Mouse (Mus musculus) left cerebral cortex, postnatal 25 days (tissue): Measurements from ENCODE around the gene 1700109H08Rik. TPM values are rescaled to one million over a fixed set of nuclear protein-coding genes. Genes with fewer than 3 reads are reported as not detected.
"Not testable (repeated sequence)": the region's sequence is repeated elsewhere in the genome, so short reads cannot be mapped to it uniquely, and the experiment has no call there.

Experiments used
- DNase-seq, 2 experiments: peaks; one replicate each; pipeline ENCODE4 v3.0.0; 2022; ENCODE audit warnings: low spot score in 2 of 2, mixed read lengths in 1 of 2
- intact Hi-C: fragments of 180-260 bp; cut with DNase I; formaldehyde crosslinking; loops from one replicate; pipeline ENCODE4 v1.15.1; 2025
- total RNA-seq, 2 experiments: library from RNA; stranded (reverse); gene quantifications; 2 replicates each; pipeline ENCODE4 v1.2.3; 2021

The 1700109H08Rik gene
- total RNA-seq = 1 to 10 TPM; 3.3 to 3.9 TPM

DNA sequence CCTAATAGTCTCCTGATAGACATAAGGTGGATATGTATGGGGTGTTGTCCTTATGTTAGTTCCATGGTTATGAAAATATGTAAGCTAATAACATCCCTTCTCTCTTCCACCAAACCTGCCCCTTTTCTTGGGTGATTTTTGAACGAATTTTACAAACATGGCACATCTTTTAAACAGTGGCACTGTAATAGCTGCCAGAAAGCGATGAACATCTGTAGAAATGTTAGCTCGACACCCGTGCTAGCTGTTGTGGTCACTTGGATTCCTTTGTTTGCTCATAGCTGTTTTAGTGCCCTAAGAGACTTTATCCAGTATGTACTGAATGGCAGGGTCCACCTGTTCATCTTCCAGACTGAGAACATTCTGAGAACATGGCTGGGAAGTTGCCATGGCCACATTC is at the start of gene 1700109H08Rik:
Gene 1700109H08Rik, plus strand, starts transcription at position 301 of the 400 bp plus-strand sequence.
- intact Hi-C loops = no loop called here
- DNase-seq = no peak

- peak in 1 of 2 experiments; percentile 8 for DNase-seq
- intact Hi-C loops = no loop called here
These were observed 49.6 kb upstream of the 1700109H08Rik start for GRCm38 (mm10) chr5:3521741-3522140.

- no peak for DNase-seq
- intact Hi-C loops = no loop called here
These were observed 48.5 kb upstream of the 1700109H08Rik start for GRCm38 (mm10) chr5:3522826-3523225.

DNA sequence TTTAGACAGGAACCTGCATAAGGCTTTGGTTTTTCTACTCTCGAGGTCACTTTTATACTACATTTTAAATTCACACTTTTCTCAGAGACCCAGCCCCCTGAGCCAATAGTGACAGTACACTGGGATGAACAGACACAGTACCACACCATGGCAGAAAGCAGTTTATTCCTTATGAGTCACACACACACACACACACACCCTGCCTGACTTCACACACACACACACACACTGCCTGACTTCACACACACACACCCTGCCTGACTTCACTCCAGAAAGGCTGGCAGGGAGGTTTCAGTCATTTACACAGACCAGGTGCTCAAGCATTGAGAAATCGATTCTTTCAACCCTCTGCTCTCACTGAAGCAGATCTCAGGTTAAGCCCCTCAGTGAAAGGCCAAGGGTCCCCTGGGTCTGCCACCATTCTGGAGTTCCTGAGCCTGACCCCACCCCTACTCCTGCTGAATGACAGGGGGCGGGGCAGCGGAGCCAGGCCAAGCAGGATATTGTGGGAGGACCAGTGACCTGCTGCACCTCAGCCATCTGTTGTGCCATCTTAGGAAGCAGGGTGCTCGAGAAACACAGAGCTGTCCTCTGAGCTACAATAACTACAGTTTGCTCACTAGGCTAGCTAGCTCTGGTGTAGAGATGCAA is 44.2 kb upstream of the 1700109H08Rik start:
- no peak for DNase-seq
- intact Hi-C loops = no loop called here

GRCm38 (mm10) chr5:3529585-3530189 is 41.7 kb upstream of the 1700109H08Rik start:
- no peak for DNase-seq

DNA sequence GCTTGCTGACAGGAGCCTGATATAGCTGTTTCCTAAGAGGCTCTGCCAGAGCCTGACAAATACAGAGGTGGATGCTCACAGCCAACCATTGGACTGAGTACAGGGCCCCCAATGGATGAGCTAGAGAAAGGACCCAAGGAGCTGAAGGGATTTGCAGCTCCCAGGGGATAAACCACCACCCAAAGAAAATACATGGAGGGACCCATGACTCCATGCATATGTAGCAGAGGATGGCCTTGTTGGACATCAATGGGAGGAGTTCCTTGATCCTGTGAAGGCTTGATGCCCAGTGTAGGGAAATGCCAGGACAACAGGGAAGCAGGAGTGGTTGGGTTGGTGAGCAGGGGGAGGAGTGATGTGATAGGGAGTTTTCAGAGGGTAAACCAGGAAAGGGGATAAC is 39.3 kb upstream of the 1700109H08Rik start:
- DNase-seq, intact Hi-C loops: not testable (repeated sequence)

More at GRCm38 (mm10) chr5:3529585-3530189, 41.7 kb upstream of the 1700109H08Rik start:
- intact Hi-C loops = no loop called here

DNA sequence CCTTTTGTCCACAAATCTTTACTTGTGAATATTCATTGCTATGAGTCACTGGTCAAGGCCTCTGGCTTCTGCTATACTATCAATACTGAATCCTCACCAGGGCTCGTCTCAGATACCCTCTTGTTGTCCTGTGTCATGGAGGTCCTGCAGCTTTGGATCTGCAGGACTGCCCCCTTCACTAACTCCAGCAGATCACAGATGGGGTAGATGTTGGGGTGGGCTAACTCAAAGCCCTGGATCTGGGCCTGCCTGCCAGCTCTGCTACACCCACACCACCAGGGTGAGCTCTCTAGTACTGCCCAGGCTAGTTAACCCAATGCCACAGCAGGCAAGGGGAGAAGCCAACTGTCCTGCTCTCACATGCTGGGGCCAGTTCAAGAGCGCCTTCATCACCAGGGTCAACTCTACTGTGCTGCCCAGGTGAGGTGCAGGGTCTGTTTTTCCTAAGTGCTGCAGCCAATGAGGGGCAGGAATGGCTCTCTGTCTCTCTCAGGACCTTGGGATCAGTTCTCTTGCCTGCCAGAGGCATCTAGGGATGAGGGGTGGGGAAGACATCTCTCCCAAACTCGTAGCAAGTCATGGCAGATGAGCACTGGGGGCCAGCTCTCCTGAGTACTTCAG is 34.7 kb upstream of the 1700109H08Rik start:
- DNase-seq = no peak
- intact Hi-C loops = no loop called here

DNA sequence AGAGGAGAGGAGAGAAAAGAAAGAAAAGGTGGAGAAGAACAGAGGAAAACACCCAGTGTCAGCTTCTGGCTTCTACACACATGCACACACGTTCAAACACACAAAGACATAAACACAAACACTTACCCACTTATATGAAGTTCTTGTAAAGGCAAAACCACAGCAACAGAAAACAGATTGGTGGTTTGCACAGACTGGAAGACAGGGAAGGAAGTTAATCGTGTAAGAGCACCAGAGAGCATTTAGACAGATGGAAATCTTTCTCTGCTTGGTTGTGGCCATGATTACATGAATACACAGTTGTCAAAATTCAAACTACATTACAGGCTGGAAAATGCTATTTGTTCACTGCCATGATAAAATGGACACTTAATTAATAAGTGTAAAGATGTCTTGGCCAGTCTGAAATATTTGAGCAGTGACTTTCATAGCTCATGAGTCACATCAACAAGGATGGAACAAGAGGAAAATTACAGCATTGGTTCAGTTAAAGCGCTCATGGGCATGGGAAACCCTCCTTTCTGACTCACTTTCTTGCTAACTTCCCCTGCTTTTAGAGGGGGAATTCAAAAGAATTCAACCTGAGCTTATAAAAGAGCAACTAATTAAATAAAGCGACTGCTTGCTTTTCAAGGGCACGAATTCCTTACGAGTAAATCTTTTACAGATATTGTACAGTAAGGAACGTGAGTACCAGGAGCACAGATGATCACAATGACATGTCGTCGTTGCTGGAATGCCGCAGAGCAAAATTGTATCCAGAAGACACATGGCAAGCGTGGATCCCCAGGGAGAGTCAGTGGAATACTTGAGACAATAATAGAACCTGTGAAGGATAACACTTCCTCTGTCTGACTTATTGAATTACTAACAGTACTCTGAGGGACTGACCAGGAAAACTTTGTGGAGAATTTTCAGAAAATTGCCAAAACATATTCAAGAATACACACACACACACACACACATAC is 32.6 kb upstream of the 1700109H08Rik start:
- intact Hi-C loops = no loop called here

GRCm38 (mm10) chr5:3541871-3542270 is 29.5 kb upstream of the 1700109H08Rik start:
- no peak for DNase-seq

More for the DNA sequence above, 32.6 kb upstream of the 1700109H08Rik start:
- no peak for DNase-seq

DNA sequence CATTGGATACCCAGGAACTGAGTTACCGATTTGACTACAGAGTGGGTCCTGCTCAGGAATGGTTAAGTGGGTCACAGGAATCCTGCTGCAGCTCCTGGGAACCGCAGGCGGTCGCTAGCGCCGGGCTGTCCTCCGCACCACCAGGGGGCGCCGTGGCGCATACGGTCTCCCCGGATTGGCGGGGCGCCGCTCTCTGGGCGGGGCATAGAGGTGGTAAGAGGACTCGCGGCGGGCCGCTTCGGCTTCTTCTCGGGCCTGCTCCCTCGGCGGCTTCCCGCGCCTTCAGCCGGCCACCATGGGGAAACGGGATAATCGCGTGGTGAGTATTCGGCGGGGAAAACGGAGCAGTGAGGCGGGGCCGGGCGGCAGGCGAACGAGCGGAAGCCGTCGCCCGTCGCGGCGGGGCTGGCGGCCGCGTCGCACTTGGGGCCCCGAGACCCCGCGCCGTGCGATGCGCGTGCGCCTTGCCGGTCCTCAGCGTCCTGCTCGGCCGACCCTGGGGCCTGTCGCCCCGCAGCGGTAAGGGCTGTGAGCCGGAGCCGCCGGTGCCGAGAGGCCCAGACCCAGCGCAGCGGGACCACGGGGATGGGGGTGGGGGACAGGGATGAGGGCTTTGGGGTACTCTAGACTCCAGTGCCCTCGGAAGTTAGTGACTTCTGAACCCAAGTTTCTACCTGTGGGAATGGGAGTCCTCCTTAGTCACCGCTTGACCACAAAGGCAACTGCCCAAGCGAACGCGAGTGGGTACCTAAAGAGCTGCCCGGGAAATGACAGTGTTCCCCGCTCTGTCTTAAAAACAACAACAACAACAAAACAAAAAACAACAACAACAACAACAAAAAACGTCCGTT is 27.5 kb upstream of the 1700109H08Rik start, which contains the start of gene Fam133b:
Gene Fam133b, plus strand, starts transcription at position 205 of the 851 bp plus-strand sequence.
- DNase-seq = peak; percentile 95 to 97
- intact Hi-C loops = no loop called here

More at GRCm38 (mm10) chr5:3541871-3542270, 29.5 kb upstream of the 1700109H08Rik start:
- intact Hi-C loops = no loop called here

DNA sequence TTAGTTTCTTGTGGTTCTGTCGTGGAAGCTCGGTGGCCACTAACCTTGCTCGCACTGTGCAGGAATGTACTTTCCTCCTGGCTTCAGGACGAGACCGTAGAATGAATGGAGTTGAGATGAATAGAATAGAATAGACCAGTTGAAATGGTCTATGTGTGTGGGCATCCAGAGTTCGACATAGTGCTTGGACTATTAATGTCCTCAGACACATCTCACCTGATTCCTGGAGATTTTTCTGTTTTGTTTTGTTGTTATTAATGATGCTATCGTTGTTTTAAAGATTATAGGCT is 26.9 kb upstream of the 1700109H08Rik start:
- no peak for DNase-seq
- intact Hi-C loops = no loop called here

DNA sequence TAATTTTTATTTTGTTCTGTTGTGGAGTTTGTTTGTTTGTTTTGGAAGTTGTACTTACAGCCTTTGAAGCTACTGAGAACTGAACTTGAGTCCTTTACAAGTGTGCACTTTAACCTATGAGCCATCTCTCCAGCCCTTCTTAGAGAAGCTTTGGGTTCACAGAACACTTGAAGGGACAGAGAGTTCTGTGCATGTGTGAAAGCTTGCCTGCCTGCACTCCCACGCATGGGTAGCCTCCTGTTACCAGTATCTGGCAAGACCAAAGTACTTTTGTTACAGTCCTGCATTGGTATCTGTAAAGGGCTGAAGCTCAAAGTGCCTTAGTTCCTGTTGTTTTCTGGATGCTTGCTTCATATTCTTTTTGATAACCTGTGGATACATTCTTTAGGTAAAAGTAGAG is 25.1 kb upstream of the 1700109H08Rik start:
- DNase-seq = no peak
- intact Hi-C loops = no loop called here

- no peak for DNase-seq
- intact Hi-C loops = no loop called here
These were observed 19.9 kb upstream of the 1700109H08Rik start for GRCm38 (mm10) chr5:3551481-3551880.

- DNase-seq = no peak
- intact Hi-C loops = no loop called here
These were observed 17.2 kb upstream of the 1700109H08Rik start for GRCm38 (mm10) chr5:3554198-3554597.

DNA sequence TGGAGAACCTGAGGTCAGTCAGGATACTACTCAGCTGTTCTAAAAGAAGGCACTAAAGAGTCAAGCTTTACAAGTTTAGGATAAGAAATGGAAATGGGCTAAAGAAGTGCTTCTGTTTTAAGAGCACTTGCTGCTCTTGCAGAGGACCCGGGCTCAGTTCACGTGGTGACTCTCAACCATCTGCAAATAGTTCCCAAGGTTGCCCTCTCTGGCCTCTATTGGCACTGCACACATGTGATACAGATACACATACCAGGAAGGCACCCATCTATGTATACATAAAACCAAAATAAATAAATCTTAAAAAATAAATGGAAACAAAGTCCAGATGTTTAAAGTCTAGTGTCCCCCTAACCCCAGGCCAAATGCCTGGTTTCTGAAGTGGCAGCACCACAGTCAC is 3.5 kb downstream of the 1700109H08Rik start:
- no peak for DNase-seq
- intact Hi-C loops = no loop called here

- DNase-seq = no peak
- intact Hi-C loops = no loop called here
These were observed 6.6 kb downstream of the 1700109H08Rik start for GRCm38 (mm10) chr5:3577939-3578338.

DNA sequence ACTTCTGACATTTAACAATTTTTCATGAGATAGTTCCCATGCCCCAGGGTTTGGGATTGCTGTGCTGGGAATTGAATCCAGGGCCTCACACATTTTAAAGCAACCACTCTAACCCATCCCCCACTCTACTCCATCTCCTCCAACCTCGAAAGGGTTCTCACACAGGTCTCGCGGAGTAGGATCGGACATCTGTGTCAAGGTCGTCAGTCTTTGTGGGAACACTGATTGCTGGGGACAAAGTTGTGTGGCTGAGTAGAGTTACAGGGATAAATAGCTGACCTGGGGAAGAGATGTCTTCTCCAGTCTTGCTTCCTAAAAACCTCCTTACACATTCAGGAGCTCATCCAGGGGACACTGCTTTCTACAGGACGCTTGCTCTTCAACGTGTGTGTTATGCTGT is 7.7 kb downstream of the 1700109H08Rik start:
- intact Hi-C loops = no loop called here
- DNase-seq = no peak

DNA sequence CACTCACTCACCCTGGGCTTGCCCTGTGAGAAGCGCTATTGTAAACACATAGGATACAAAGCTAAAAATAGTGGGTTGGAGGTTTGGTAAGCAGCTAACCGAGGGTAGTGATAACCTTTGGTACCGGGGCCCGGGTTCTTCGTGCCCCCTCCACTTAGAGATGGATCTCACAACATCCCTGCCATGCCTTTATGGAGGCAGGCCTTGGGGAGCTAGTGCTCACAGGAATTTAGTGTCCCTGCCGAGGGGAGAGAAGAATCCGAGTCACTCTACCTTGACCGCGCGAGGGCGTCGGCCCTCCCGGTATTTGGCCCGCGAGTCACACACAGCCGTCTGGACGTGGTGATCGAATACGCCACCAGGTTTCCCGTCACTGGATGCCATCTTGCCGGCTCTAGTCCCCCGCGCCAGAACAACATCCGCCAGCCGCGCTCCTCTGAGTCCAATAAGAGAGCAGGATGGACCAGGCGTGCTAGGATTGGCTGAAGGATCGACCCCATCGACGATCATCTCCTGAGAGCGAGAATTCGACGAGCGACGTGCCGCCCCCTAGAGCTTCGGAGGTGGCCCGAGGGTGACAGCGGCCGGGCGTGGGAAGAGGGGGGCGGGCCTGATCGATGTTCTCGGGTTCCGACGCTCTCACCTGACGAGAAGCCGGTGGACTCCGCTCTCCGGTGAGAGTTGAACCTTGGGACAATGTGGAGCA is 24.5 kb downstream of the 1700109H08Rik start, which contains the start of gene Pex1:
Gene Pex1, plus strand, starts transcription at position 374 of the 706 bp plus-strand sequence.
- peak; percentile 95 to 98 for DNase-seq
- intact Hi-C loops = no loop called here
